16 mouse cellular contexts compared by ENCODE assay signal in genomic region chr19:46223118-46223517, GRCm38 (mm10).
"Had no signal": no experiment of that assay in that cellular context is flagged by ENCODE, and none has a peak within 500 bp of the region (broad histone marks: within the 10 kb centered on the region; RNA-seq: fewer than 3 reads in every experiment).

No protein-coding gene starts in this region.

- DNase-seq: kidney, adult 18-20 months; kidney, postnatal 10 days; kidney, postnatal 4 days; lung, embryonic 14.5 days; lung, postnatal 10 days; lung, postnatal 4 days; right cerebral cortex, adult 18-20 months; right cerebral cortex, postnatal 4 days; spleen, adult 18-20 months; thymus, adult 2 months; thymus, postnatal 25 days had no signal

- H3K9me3 ChIP-seq: limb, embryonic 13.5 days; liver, embryonic 12.5 days; midbrain, embryonic 12.5 days; neural tube, embryonic 15.5 days had no signal

- H3K4me2 ChIP-seq: limb, embryonic 13.5 days; liver, embryonic 12.5 days; lung, embryonic 14.5 days; midbrain, embryonic 12.5 days; neural tube, embryonic 15.5 days had no signal

- H3K4me3 ChIP-seq: limb, embryonic 13.5 days; liver, embryonic 12.5 days; midbrain, embryonic 12.5 days; neural tube, embryonic 15.5 days had no signal

- ATAC-seq: liver, embryonic 12.5 days; midbrain, embryonic 16.5 days had no signal

- H3K4me1 ChIP-seq: midbrain, embryonic 12.5 days; neural tube, embryonic 15.5 days had no signal

- H3K27me3 ChIP-seq: limb, embryonic 13.5 days; liver, embryonic 12.5 days; midbrain, embryonic 12.5 days; neural tube, embryonic 15.5 days had no signal

- H3K27ac ChIP-seq: limb, embryonic 13.5 days; liver, embryonic 12.5 days; midbrain, embryonic 12.5 days; neural tube, embryonic 15.5 days had no signal

- H3K9ac ChIP-seq: limb, embryonic 13.5 days; liver, embryonic 12.5 days; lung, embryonic 14.5 days; midbrain, embryonic 12.5 days; neural tube, embryonic 15.5 days had no signal

- H3K36me3 ChIP-seq: limb, embryonic 13.5 days; liver, embryonic 12.5 days; midbrain, embryonic 12.5 days; neural tube, embryonic 15.5 days had no signal
